Mouse (Mus musculus): Measurements from ENCODE around the gene Abca13.
"Not testable (repeated sequence)": the region's sequence is repeated elsewhere in the genome, so short reads cannot be mapped to it uniquely, and the experiment has no call there.

Abca13 gene

GRCm38 (mm10) chr11:9291168-9291567 lies 99.4 kb downstream of the Abca13 start:
- no peak for DNase-seq (ENCODE audit: extremely low spot score)

GRCm38 (mm10) chr11:9299615-9300014 lies 107.9 kb downstream of the Abca13 start:
- DNase-seq (ENCODE audit: extremely low spot score): no peak

GRCm38 (mm10) chr11:9305450-9305849 lies 113.7 kb downstream of the Abca13 start:
- no peak for DNase-seq (ENCODE audit: extremely low spot score)

- DNase-seq (ENCODE audit: extremely low spot score): no peak
Measured at GRCm38 (mm10) chr11:9316545-9316944, 124.8 kb downstream of the Abca13 start.

- peak; percentile 56 for DNase-seq (ENCODE audit: extremely low spot score)
Measured at GRCm38 (mm10) chr11:9317076-9317929, 125.6 kb downstream of the Abca13 start.

GRCm38 (mm10) chr11:9338151-9338550 lies 146.4 kb downstream of the Abca13 start:
- DNase-seq (ENCODE audit: extremely low spot score): no peak

- DNase-seq (ENCODE audit: extremely low spot score): peak; percentile 14
Measured at GRCm38 (mm10) chr11:9347724-9348123, 156.0 kb downstream of the Abca13 start.

GRCm38 (mm10) chr11:9373160-9373559 lies 181.4 kb downstream of the Abca13 start:
- DNase-seq (ENCODE audit: extremely low spot score): no peak

- DNase-seq (ENCODE audit: extremely low spot score): not testable (repeated sequence)
Measured at GRCm38 (mm10) chr11:9374426-9374825, 182.7 kb downstream of the Abca13 start.

GRCm38 (mm10) chr11:9388520-9388919 lies 196.8 kb downstream of the Abca13 start:
- DNase-seq (ENCODE audit: extremely low spot score): no peak

- no peak for DNase-seq (ENCODE audit: extremely low spot score)
Measured at GRCm38 (mm10) chr11:9416946-9417345, 225.2 kb downstream of the Abca13 start.

- no peak for DNase-seq (ENCODE audit: extremely low spot score)
Measured at GRCm38 (mm10) chr11:9420205-9420604, 228.5 kb downstream of the Abca13 start.

GRCm38 (mm10) chr11:9427411-9427810 lies 235.7 kb downstream of the Abca13 start:
- DNase-seq (ENCODE audit: extremely low spot score): no peak

- DNase-seq (ENCODE audit: extremely low spot score): no peak
Measured at GRCm38 (mm10) chr11:9432807-9433206, 241.1 kb downstream of the Abca13 start.

- DNase-seq (ENCODE audit: extremely low spot score): no peak
Measured at GRCm38 (mm10) chr11:9436617-9437016, 244.9 kb downstream of the Abca13 start.

GRCm38 (mm10) chr11:9439781-9440180 lies 248.0 kb downstream of the Abca13 start:
- no peak for DNase-seq (ENCODE audit: extremely low spot score)

- DNase-seq (ENCODE audit: extremely low spot score): no peak
Measured at GRCm38 (mm10) chr11:9441192-9441591, 249.4 kb downstream of the Abca13 start.

GRCm38 (mm10) chr11:9472400-9472799 lies 280.7 kb downstream of the Abca13 start:
- DNase-seq (ENCODE audit: extremely low spot score): no peak

GRCm38 (mm10) chr11:9481511-9481910 lies 289.8 kb downstream of the Abca13 start:
- DNase-seq (ENCODE audit: extremely low spot score): peak; percentile 63

GRCm38 (mm10) chr11:9500326-9501142 lies 308.8 kb downstream of the Abca13 start:
- DNase-seq (ENCODE audit: extremely low spot score): no peak

- DNase-seq (ENCODE audit: extremely low spot score): not testable (repeated sequence)
Measured at GRCm38 (mm10) chr11:9514966-9515365, 323.2 kb downstream of the Abca13 start.

GRCm38 (mm10) chr11:9528556-9528955 lies 336.8 kb downstream of the Abca13 start:
- no peak for DNase-seq (ENCODE audit: extremely low spot score)

GRCm38 (mm10) chr11:9531715-9532114 lies 340.0 kb downstream of the Abca13 start:
- no peak for DNase-seq (ENCODE audit: extremely low spot score)
